Mouse (Mus musculus) megakaryocyte, embryonic 14.5 days (primary cell): ENCODE measurements around the gene Tmprss7.

Experiments
- FLI1 ChIP-seq: IDR thresholded peaks from 2 replicates; pipeline ENCODE4 v1.6.1; 2012; ENCODE audit warnings: low read length, inconsistent platforms, mixed read lengths
- GATA1 ChIP-seq: IDR thresholded peaks from 3 replicates; pipeline ENCODE4 v1.6.1; 2012; ENCODE audit warnings: mixed read lengths, low read length, inconsistent platforms, borderline replicate concordance

DNA sequence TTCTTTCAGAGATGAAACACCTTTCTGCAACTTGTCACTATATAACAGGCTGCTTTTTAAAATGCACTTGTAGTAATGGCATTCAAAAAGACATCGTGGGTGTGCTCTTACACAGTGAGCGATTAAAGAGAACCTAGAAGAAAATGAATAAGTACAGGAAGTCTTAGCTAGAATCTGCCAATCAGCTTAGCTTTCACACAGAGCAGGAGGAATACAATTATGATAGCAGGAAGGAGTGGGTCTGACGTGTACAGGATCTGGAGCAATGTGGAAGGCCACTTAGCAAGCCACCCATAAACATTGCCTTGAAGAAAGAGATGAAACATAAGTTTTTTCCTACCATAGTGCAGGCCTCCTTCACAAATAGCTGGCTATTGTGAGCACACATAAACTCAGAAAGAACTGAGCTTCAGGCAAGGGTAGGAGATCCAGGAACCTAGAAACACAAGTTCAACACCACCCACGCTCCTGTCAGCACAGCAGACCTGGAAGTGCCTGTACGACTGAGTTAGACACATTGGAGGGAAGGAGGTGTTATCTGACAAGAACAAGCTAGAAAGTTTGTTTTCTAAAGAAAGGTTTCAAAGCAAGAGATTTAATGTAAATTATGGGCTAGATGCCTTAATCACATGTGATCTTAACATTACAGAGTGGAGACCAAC is 21.2 kb upstream of the Tmprss7 start:
- TF ChIP-seq GATA1 = no peak
- no peak for TF ChIP-seq FLI1
